Mouse (Mus musculus): Measurements from ENCODE around the gene Scamp4. TPM values are rescaled to one million over a fixed set of nuclear protein-coding genes. Genes with fewer than 3 reads are reported as not detected.
A peak's percentile ranks its signal among the peaks of the same experiment; 100 is the strongest.

Gene Scamp4
- polyA plus RNA-seq, 1 experiment from 2014 or later = 62.7 TPM

GRCm38 (mm10) chr10:80584045-80584488 lies 18.6 kb upstream of the Scamp4 start:
- ATAC-seq (ENCODE audit: low read depth) = no peak
- Histone ChIP-seq H3K9ac (no peak overlapping the region), H3K27me3 (no peaks in the 10 kb centered on the region), H3K4me1 (replicated peaks) (peaks cover 40% of the 10 kb centered on the region), H3K4me3 (no peak overlapping the region), H3K4me2 (no peak overlapping the region), H3K27ac (replicated peaks) (no peak overlapping the region), H3K9me3 (no peaks in the 10 kb centered on the region), H3K36me3 (peaks cover 47% of the 10 kb centered on the region)
- 62% methylated on average over 12 of the region's 12 CpGs for WGBS

- Histone ChIP-seq H3K4me2 (peak overlapping the region; percentile 11), H3K9me3 (no peaks in the 10 kb centered on the region), H3K9ac (0 out of 2 replicates have a peak overlapping the region, but pooled peaks have one; percentile 17), H3K4me3 (no peak overlapping the region), H3K27ac (replicated peaks) (no peak overlapping the region), H3K27me3 (no peaks in the 10 kb centered on the region), H3K36me3 (peaks cover 47% of the 10 kb centered on the region), H3K4me1 (replicated peaks) (peaks cover 45% of the 10 kb centered on the region)
- WGBS = 77% methylated on average over 12 of the region's 12 CpGs
- no peak for ATAC-seq (ENCODE audit: low read depth)
Measured at GRCm38 (mm10) chr10:80584642-80585552, 17.8 kb upstream of the Scamp4 start.

- WGBS = 93% methylated on average over 8 of the region's 8 CpGs
- Histone ChIP-seq H3K36me3 (peaks cover 47% of the 10 kb centered on the region), H3K4me1 (replicated peaks) (peaks cover 45% of the 10 kb centered on the region), H3K9ac (0 out of 2 replicates have a peak overlapping the region, but pooled peaks have one; percentile 17), H3K9me3 (no peaks in the 10 kb centered on the region), H3K4me2 (peak overlapping the region; percentile 11), H3K27me3 (no peaks in the 10 kb centered on the region), H3K27ac (replicated peaks) (no peak overlapping the region), H3K4me3 (no peak overlapping the region)
- no peak for ATAC-seq (ENCODE audit: low read depth)
Measured at GRCm38 (mm10) chr10:80585581-80585980, 17.1 kb upstream of the Scamp4 start.

GRCm38 (mm10) chr10:80586407-80587304 lies 16.0 kb upstream of the Scamp4 start:
- Histone ChIP-seq H3K4me1 (replicated peaks) (peaks cover 45% of the 10 kb centered on the region), H3K4me3 (peak overlapping the region; percentile 4; the same call in 1 of the 2 replicates), H3K27ac (replicated peaks) (peak overlapping the region; percentile 46), H3K27me3 (no peaks in the 10 kb centered on the region), H3K36me3 (peaks cover 40% of the 10 kb centered on the region), H3K9me3 (no peaks in the 10 kb centered on the region), H3K4me2 (peak overlapping the region; percentile 11), H3K9ac (peak overlapping the region; percentile 34)
- no peak for ATAC-seq (ENCODE audit: low read depth)
- 94% methylated on average over 51 of the region's 51 CpGs for WGBS

- no peak overlapping the region for H3K4me3 ChIP-seq
- H3K9ac ChIP-seq = peak overlapping the region; percentile 27; the same call in 1 of the 2 replicates
- peaks cover 45% of the 10 kb centered on the region for H3K4me1 ChIP-seq (replicated peaks)
- no peaks in the 10 kb centered on the region for H3K9me3 ChIP-seq
- H3K36me3 ChIP-seq = peaks cover 37% of the 10 kb centered on the region
- ATAC-seq (ENCODE audit: low read depth) = no peak
- H3K27ac ChIP-seq (replicated peaks) = peak overlapping the region; percentile 46; the same call in 1 of the 2 replicates
- H3K27me3 ChIP-seq = no peaks in the 10 kb centered on the region
- H3K4me2 ChIP-seq = peak overlapping the region; percentile 11
- WGBS = 31% methylated on average over 4 of the region's 4 CpGs
Measured at GRCm38 (mm10) chr10:80587305-80587657, 15.4 kb upstream of the Scamp4 start.

GRCm38 (mm10) chr10:80589127-80589878 lies 13.4 kb upstream of the Scamp4 start:
- H3K27me3 ChIP-seq = no peaks in the 10 kb centered on the region
- ATAC-seq (ENCODE audit: low read depth) = no peak; the same call in 1 of the 2 replicates
- H3K27ac ChIP-seq (replicated peaks) = peak overlapping the region; percentile 61

GRCm38 (mm10) chr10:80589879-80590854 lies 12.5 kb upstream of the Scamp4 start, which contains the start of gene Abhd17a:
TSS of gene Abhd17a (minus strand) at chr10:80590341.
- under 1% methylated on average over 62 of the region's 73 CpGs for WGBS
- peak; percentile 95 for ATAC-seq (ENCODE audit: low read depth)

More at GRCm38 (mm10) chr10:80589127-80589878, 13.4 kb upstream of the Scamp4 start:
- 20% methylated on average over 12 of the region's 12 CpGs for WGBS
- peaks cover 24% of the 10 kb centered on the region for H3K36me3 ChIP-seq
- peaks cover 45% of the 10 kb centered on the region for H3K4me1 ChIP-seq (replicated peaks)
- peak overlapping the region; percentile 97 for H3K4me3 ChIP-seq
- H3K4me2 ChIP-seq = peak overlapping the region; percentile 99
- H3K9ac ChIP-seq = peak overlapping the region; percentile 94
- H3K9me3 ChIP-seq = no peaks in the 10 kb centered on the region

GRCm38 (mm10) chr10:80596318-80596717 lies 6.4 kb upstream of the Scamp4 start:
- Histone ChIP-seq H3K36me3 (no peaks in the 10 kb centered on the region), H3K4me2 (no peak overlapping the region), H3K27me3 (peaks cover 5% of the 10 kb centered on the region; the same call in 1 of the 2 replicates), H3K27ac (replicated peaks) (no peak overlapping the region), H3K4me3 (no peak overlapping the region), H3K9me3 (no peaks in the 10 kb centered on the region), H3K4me1 (replicated peaks) (no peaks in the 10 kb centered on the region), H3K9ac (no peak overlapping the region)
- 52% methylated on average over 4 of the region's 4 CpGs for WGBS
- ATAC-seq (ENCODE audit: low read depth) = no peak

More at GRCm38 (mm10) chr10:80589879-80590854, 12.5 kb upstream of the Scamp4 start, which contains the start of gene Abhd17a:
- Histone ChIP-seq H3K9ac (peak within 1 kb of the TSS; percentile 94), H3K27me3 (no peaks in the 10 kb centered on the region), H3K4me1 (replicated peaks) (peaks cover 38% of the 10 kb centered on the region), H3K9me3 (no peaks in the 10 kb centered on the region), H3K27ac (replicated peaks) (peak within 1 kb of the TSS; percentile 61), H3K4me2 (peak within 1 kb of the TSS; percentile 99), H3K36me3 (peaks cover 16% of the 10 kb centered on the region; the same call in 1 of the 2 replicates), H3K4me3 (peak within 1 kb of the TSS; percentile 97)

GRCm38 (mm10) chr10:80603364-80603763 lies 692 bp downstream of the Scamp4 start:
- peak overlapping the region; percentile 87 for H3K4me2 ChIP-seq
- no peaks in the 10 kb centered on the region for H3K27me3 ChIP-seq
- peak overlapping the region; percentile 83 for H3K9ac ChIP-seq
- H3K4me1 ChIP-seq (replicated peaks) = peaks cover 24% of the 10 kb centered on the region
- H3K9me3 ChIP-seq = no peaks in the 10 kb centered on the region
- peak overlapping the region; percentile 90 for H3K27ac ChIP-seq (replicated peaks)
- peaks cover 24% of the 10 kb centered on the region for H3K36me3 ChIP-seq
- 37% methylated on average over 7 of the region's 7 CpGs for WGBS
- peak overlapping the region; percentile 72 for H3K4me3 ChIP-seq
- peak; percentile 34 for ATAC-seq (ENCODE audit: low read depth)

- Histone ChIP-seq H3K27ac (replicated peaks) (peak overlapping the region; percentile 90; the same call in 1 of the 2 replicates), H3K36me3 (peaks cover 31% of the 10 kb centered on the region), H3K9ac (peak overlapping the region; percentile 83), H3K9me3 (no peaks in the 10 kb centered on the region), H3K4me3 (peak overlapping the region; percentile 72), H3K27me3 (no peaks in the 10 kb centered on the region), H3K4me2 (peak overlapping the region; percentile 87), H3K4me1 (replicated peaks) (peaks cover 24% of the 10 kb centered on the region)
- 80% methylated on average over 7 of the region's 7 CpGs for WGBS
- ATAC-seq (ENCODE audit: low read depth) = no peak
Measured at GRCm38 (mm10) chr10:80604001-80604509, 1.4 kb downstream of the Scamp4 start.
